Mouse (Mus musculus) MEL (cell line): Measurements from ENCODE around the gene Blcap. TPM values are rescaled to one million over a fixed set of nuclear protein-coding genes. Genes with fewer than 3 reads are reported as not detected.

Source experiments
- DNase-seq: peaks from one replicate; pipeline ENCODE4 v3.0.0; 2011; ENCODE audit warnings: low read depth, low spot score
- H3K27ac ChIP-seq: 2 replicates; pipeline ENCODE4 v1.5.1; 2012; ENCODE audit warnings: low read depth, mild to moderate bottlenecking, control low read depth, low read length, moderate library complexity; ENCODE audit not compliant: control insufficient read depth
- H3K27me3 ChIP-seq, 2 experiments: fragments of 150-350 bp in 1 of 2; sonication (generic) in 1 of 2; 2 replicates each; pipeline ENCODE4 v1.6.1; 2012; ENCODE audit warnings: low read length in 2 of 2, mild to moderate bottlenecking in 2 of 2, improper control_type of control experiment in 1 of 2, moderate library complexity in 1 of 2; ENCODE audit not compliant: insufficient read depth in 2 of 2, control insufficient read depth in 1 of 2
- H3K36me3 ChIP-seq, 2 experiments: 2 replicates each; pipeline ENCODE4 v1.6.1; 2012 to 2014; ENCODE audit warnings: low read length in 2 of 2, improper control_type of control experiment in 1 of 2, inconsistent platforms in 1 of 2, mild to moderate bottlenecking in 1 of 2; ENCODE audit not compliant: insufficient read depth in 2 of 2, control insufficient read depth in 1 of 2
- H3K4me1 ChIP-seq, 2 experiments: fragments of 150-350 bp in 1 of 2; sonication (generic) in 1 of 2; 2 replicates each; pipeline ENCODE4 v1.6.1; 2012; ENCODE audit warnings: low read length in 2 of 2, improper control_type of control experiment in 1 of 2, mild to moderate bottlenecking in 1 of 2; ENCODE audit not compliant: insufficient read depth in 2 of 2, control insufficient read depth in 1 of 2
- H3K4me3 ChIP-seq, 2 experiments: fragments of 150-350 bp in 1 of 2; sonication (generic) in 1 of 2; 2 replicates each; pipeline ENCODE4 v1.5.1; 2012; ENCODE audit warnings: low read depth in 2 of 2, low read length in 2 of 2, mild to moderate bottlenecking in 2 of 2, moderate library complexity in 2 of 2, control low read depth in 1 of 2, improper control_type of control experiment in 1 of 2; ENCODE audit not compliant: control insufficient read depth in 1 of 2, insufficient read depth in 1 of 2
- H3K79me2 ChIP-seq: 2 replicates; pipeline ENCODE4 v1.6.1; 2012; ENCODE audit warnings: mild to moderate bottlenecking, low read length, moderate library complexity; ENCODE audit not compliant: control insufficient read depth, poor library complexity, insufficient read depth
- H3K9ac ChIP-seq: 2 replicates; pipeline ENCODE4 v1.6.1; 2012; ENCODE audit warnings: low read depth, mild to moderate bottlenecking, control low read depth, low read length, moderate library complexity; ENCODE audit not compliant: control insufficient read depth, poor library complexity, severe bottlenecking
- H3K9me3 ChIP-seq: fragments of 150-350 bp; sonication (generic); replicated peaks from 2 replicates; pipeline ENCODE4 v1.6.1; 2012; ENCODE audit warnings: mild to moderate bottlenecking, low read length, improper control_type of control experiment, moderate library complexity; ENCODE audit not compliant: insufficient read depth
- BHLHE40 ChIP-seq: IDR thresholded peaks from 2 replicates; pipeline ENCODE4 v1.6.1; 2012; ENCODE audit warnings: low read depth, mild to moderate bottlenecking, inconsistent platforms, low read length, improper control_type of control experiment, borderline replicate concordance
- CTCF ChIP-seq, 3 experiments: IDR thresholded peaks in 2 of 3; conservative IDR thresholded peaks in 1 of 3; 2 replicates each; pipeline ENCODE4 v1.5.1; 2011 to 2012; ENCODE audit warnings: low read length in 3 of 3, low read depth in 2 of 3, mild to moderate bottlenecking in 2 of 3, improper control_type of control experiment in 1 of 3, inconsistent platforms in 1 of 3, mixed read lengths in 1 of 3, moderate library complexity in 1 of 3; ENCODE audit not compliant: control insufficient read depth in 1 of 3, insufficient read depth in 1 of 3, poor library complexity in 1 of 3, severe bottlenecking in 1 of 3
- EP300 ChIP-seq, 2 experiments: IDR thresholded peaks; 2 replicates each; pipeline ENCODE4 v1.6.1; 2011; ENCODE audit warnings: improper control_type of control experiment in 2 of 2, low read length in 2 of 2, low read depth in 1 of 2, mild to moderate bottlenecking in 1 of 2
- HCFC1 ChIP-seq: IDR thresholded peaks from 2 replicates; pipeline ENCODE4 v1.6.1; 2012; ENCODE audit warnings: low read depth, mild to moderate bottlenecking, inconsistent platforms, low read length, improper control_type of control experiment, moderate library complexity
- MAFK ChIP-seq: IDR thresholded peaks from 2 replicates; pipeline ENCODE4 v1.6.1; 2011; ENCODE audit warnings: low read depth, mild to moderate bottlenecking, low read length, improper control_type of control experiment, borderline replicate concordance
- MAZ ChIP-seq: IDR thresholded peaks from 2 replicates; pipeline ENCODE4 v1.6.1; 2012; ENCODE audit warnings: low read depth, mild to moderate bottlenecking, inconsistent platforms, low read length, improper control_type of control experiment
- MYB ChIP-seq: IDR thresholded peaks from 2 replicates; pipeline ENCODE4 v1.6.1; 2011; ENCODE audit warnings: mild to moderate bottlenecking, low read depth, low read length, improper control_type of control experiment
- MYC ChIP-seq: IDR thresholded peaks from 2 replicates; pipeline ENCODE4 v1.6.1; 2011; ENCODE audit warnings: low read depth, mild to moderate bottlenecking, low read length, improper control_type of control experiment, moderate library complexity
- NRF1 ChIP-seq: IDR thresholded peaks from 2 replicates; pipeline ENCODE4 v1.6.1; 2014; ENCODE audit warnings: low read depth, mild to moderate bottlenecking, inconsistent platforms, low read length, improper control_type of control experiment, moderate library complexity; ENCODE audit not compliant: poor library complexity, insufficient read depth, severe bottlenecking
- POLR2A ChIP-seq, 2 experiments: IDR thresholded peaks; 2 replicates each; pipeline ENCODE4 v1.6.1; 2011 to 2012; ENCODE audit warnings: low read length in 2 of 2, mild to moderate bottlenecking in 2 of 2, control low read depth in 1 of 2, improper control_type of control experiment in 1 of 2, low read depth in 1 of 2, moderate library complexity in 1 of 2; ENCODE audit not compliant: control insufficient read depth in 1 of 2, insufficient read depth in 1 of 2, poor library complexity in 1 of 2
- POLR2AphosphoS2 ChIP-seq: IDR thresholded peaks from 2 replicates; pipeline ENCODE4 v1.6.1; 2011; ENCODE audit warnings: low read length, improper control_type of control experiment
- POLR2AphosphoS5 ChIP-seq: IDR thresholded peaks from 2 replicates; pipeline ENCODE4 v1.6.1; 2012; ENCODE audit warnings: low read depth, borderline replicate concordance, mild to moderate bottlenecking, inconsistent platforms, low read length, moderate library complexity, mixed read lengths
- RAD21 ChIP-seq: IDR thresholded peaks from 2 replicates; pipeline ENCODE4 v1.6.1; 2011; ENCODE audit warnings: mild to moderate bottlenecking, low read depth, low read length, improper control_type of control experiment
- SMC3 ChIP-seq: IDR thresholded peaks from 2 replicates; pipeline ENCODE4 v1.6.1; 2011; ENCODE audit warnings: low read depth, low read length, improper control_type of control experiment
- TAL1 ChIP-seq: IDR thresholded peaks from 2 replicates; pipeline ENCODE4 v1.6.1; 2012; ENCODE audit warnings: mild to moderate bottlenecking, inconsistent platforms, low read length, moderate library complexity, mixed read lengths
- TCF12 ChIP-seq: IDR thresholded peaks from 2 replicates; pipeline ENCODE4 v1.6.1; 2014; ENCODE audit warnings: low read depth, mild to moderate bottlenecking, inconsistent platforms, low read length, improper control_type of control experiment, moderate library complexity
- UBTF ChIP-seq: IDR thresholded peaks from 2 replicates; pipeline ENCODE4 v1.6.1; 2012; ENCODE audit warnings: low read depth, mild to moderate bottlenecking, inconsistent platforms, low read length, improper control_type of control experiment, moderate library complexity, borderline replicate concordance; ENCODE audit not compliant: insufficient read depth
- ZKSCAN1 ChIP-seq: IDR thresholded peaks from 2 replicates; pipeline ENCODE4 v1.6.1; 2012; ENCODE audit warnings: low read depth, mild to moderate bottlenecking, inconsistent platforms, low read length, improper control_type of control experiment, moderate library complexity
- ZMIZ1 ChIP-seq: IDR thresholded peaks from 2 replicates; pipeline ENCODE4 v1.6.1; 2012; ENCODE audit warnings: low read depth, mild to moderate bottlenecking, inconsistent platforms, low read length, improper control_type of control experiment, moderate library complexity
- ZNF384 ChIP-seq: IDR thresholded peaks from 2 replicates; pipeline ENCODE4 v1.6.1; 2012; ENCODE audit warnings: low read depth, mild to moderate bottlenecking, inconsistent platforms, low read length, improper control_type of control experiment
- polyA plus RNA-seq, 2 experiments: library from polyadenylated mRNA; stranded (reverse) in 1 of 2; unstranded in 1 of 2; fragments of >175 nt in 1 of 2; fragments of >200 nt in 1 of 2; gene quantifications; 2 replicates each; pipeline versions ENCODE4 v1.2.1 to v1.2.4; 2012; ENCODE audit warnings: low replicate concordance in 2 of 2, low read depth in 1 of 2; ENCODE audit not compliant: insufficient read length in 2 of 2, insufficient read depth in 1 of 2, missing spikeins in 1 of 2
- total RNA-seq: library from RNA; depleted of rRNA; stranded (reverse); fragments of 300-350 nt; gene quantifications from 2 replicates; pipeline ENCODE4 v1.2.3, GENCODE M21; 2012

The Blcap gene
- total and polyA plus RNA-seq, 3 experiments = 11.6 to 19.1 TPM; not detected in 1

DNA sequence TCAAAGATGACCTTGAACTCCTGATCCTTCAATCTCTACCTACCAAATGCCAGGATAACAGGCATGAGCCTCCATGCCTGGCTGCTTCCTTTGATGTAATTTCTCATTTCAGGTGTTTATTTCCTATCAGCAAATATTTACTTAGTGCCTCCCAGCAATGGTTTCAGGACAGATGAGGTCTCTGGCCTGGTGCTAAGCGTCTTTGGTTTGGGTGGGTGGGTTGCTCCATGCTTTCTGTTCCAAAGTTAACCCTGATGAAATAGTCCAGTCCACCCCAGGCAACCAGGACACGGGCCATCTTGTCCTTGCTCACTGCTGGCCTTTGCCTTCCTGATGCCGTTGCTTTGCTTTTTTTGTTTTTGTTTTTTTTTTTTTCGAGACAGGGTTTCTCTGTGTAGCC lies 20.8 kb downstream of the Blcap start:
- H3K27ac ChIP-seq = no peak overlapping the region
- no peak overlapping the region for H3K9ac ChIP-seq
- H3K4me1 ChIP-seq = no peaks in the 10 kb centered on the region
- no peak for TF ChIP-seq TAL1
- no peak for TF ChIP-seq NRF1
- no peak for TF ChIP-seq MAFK
- TF ChIP-seq ZMIZ1 = no peak
- no peak for TF ChIP-seq ZKSCAN1
- TF ChIP-seq BHLHE40 = no peak
- TF ChIP-seq SMC3 = no peak
- TF ChIP-seq UBTF = no peak
- H3K79me2 ChIP-seq = no peaks in the 10 kb centered on the region
- no peaks in the 10 kb centered on the region; a peak in 1 of 4 replicates for H3K36me3 ChIP-seq
- no peaks in the 10 kb centered on the region for H3K27me3 ChIP-seq
- H3K4me3 ChIP-seq = no peak overlapping the region
- no peak for DNase-seq
- no peaks in the 10 kb centered on the region for H3K9me3 ChIP-seq

DNA sequence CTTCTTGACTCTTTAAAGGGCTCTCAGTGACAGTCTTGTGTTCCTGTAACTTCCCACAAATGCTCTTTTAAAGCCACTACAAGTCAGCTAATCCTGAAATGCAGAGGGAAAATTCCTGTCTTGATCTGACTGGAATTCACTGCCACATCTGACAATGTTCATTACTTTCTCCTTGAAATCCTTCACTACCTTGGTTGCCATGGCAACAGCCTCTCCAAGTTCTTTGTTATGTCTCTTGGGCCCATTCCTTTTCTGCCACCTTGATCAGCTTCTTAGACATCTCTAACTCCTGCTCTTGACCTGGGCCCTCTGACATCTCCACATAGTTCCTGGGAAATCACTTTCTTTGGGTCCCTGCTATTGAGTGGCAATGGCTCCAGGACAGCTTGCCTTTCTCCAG lies 24.4 kb downstream of the Blcap start:
- no peaks in the 10 kb centered on the region for H3K27me3 ChIP-seq
- TF ChIP-seq MAFK (no peak), ZKSCAN1 (no peak), TCF12 (no peak), POLR2AphosphoS5 (no peak), ZNF384 (no peak), CTCF (IDR thresholded peaks at IDR 0.05 in 2 of 3, conservative IDR thresholded peaks at IDR 0.05 in 1 of 3; ENCODE audit: control insufficient read depth in 1 of 3, insufficient read depth in 1 of 3, low read depth in 2 of 3, low read length in 3 of 3, poor library complexity in 1 of 3, severe bottlenecking in 1 of 3) (no peak), MYC (no peak), UBTF (no peak), HCFC1 (no peak), MYB (no peak), EP300 (IDR thresholded peaks at IDR 0.05; ENCODE audit: low read depth in 1 of 2, low read length in 2 of 2) (no peak), RAD21 (no peak), ZMIZ1 (no peak), POLR2A (IDR thresholded peaks at IDR 0.05; ENCODE audit: control insufficient read depth in 1 of 2, insufficient read depth in 1 of 2, low read depth in 1 of 2, low read length in 2 of 2, poor library complexity in 1 of 2) (no peak), TAL1 (no peak), SMC3 (no peak), POLR2AphosphoS2 (no peak), MAZ (no peak), BHLHE40 (no peak)
- H3K36me3 ChIP-seq = no peaks in the 10 kb centered on the region; a peak in 1 of 4 replicates

More for the DNA sequence above, 24.4 kb downstream of the Blcap start:
- Histone ChIP-seq H3K4me3 (no peak overlapping the region), H3K9me3 (no peaks in the 10 kb centered on the region), H3K79me2 (no peaks in the 10 kb centered on the region), H3K9ac (no peak overlapping the region), H3K4me1 (no peaks in the 10 kb centered on the region), H3K27ac (no peak overlapping the region)
- DNase-seq = no peak
